Mouse (Mus musculus): Measurements from ENCODE around the gene Pramef20.
"Not testable (repeated sequence)": the region's sequence is repeated elsewhere in the genome, so short reads cannot be mapped to it uniquely, and the experiment has no call there.

DNA sequence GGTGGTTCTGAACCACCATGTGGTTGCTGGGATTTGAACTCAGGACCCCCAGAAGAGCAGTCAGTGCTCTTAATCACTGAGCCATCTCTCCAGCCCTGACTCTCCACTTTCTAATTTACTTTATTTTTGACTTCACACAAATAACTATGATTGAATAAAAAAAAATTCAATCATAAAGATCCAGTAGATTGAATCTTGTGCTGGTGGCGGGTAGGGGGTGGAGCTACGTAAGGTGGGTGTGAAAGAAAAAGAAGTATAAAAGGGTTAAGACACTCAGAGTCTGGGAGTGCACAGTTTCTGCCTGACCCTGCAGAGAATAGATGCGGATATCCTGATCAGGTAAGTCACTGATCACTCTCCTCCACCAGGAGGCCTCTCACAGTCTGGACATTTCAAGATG is 20.1 kb downstream of the Pramef20 start, which contains the start of gene Gm13119:
- not testable (repeated sequence) for TF ChIP-seq CTCF, EP300 (IDR thresholded peaks at IDR 0.05; ENCODE audit: low read depth)
